Mouse (Mus musculus): Measurements from ENCODE around the gene Zfp800.

- TF ChIP-seq POLR2A (IDR thresholded peaks at IDR 0.05; ENCODE audit: borderline replicate concordance, extremely low read depth, low read depth, low read length), result no peak
- TF ChIP-seq CTCF (IDR thresholded peaks at IDR 0.05; ENCODE audit: insufficient read depth, low read length), result no peak
Observed at GRCm38 (mm10) chr6:28381983-28382382, 15.8 kb downstream of the Zfp800 start.
